Mouse (Mus musculus): ENCODE results near the gene Anapc4. TPM values are rescaled to one million over a fixed set of nuclear protein-coding genes. Genes with fewer than 3 reads are reported as not detected.

Anapc4 gene
- polyA plus RNA-seq, 1 experiment from 2014 or later = 115 TPM

GRCm38 (mm10) chr5:52855727-52856126 lies 21.9 kb downstream of the Anapc4 start:
- Histone ChIP-seq H3K36me3 (ENCODE audit: control insufficient read depth, insufficient read depth, low read length) (peaks cover 43% of the 10 kb centered on the region), H3K9ac (replicated peaks; ENCODE audit: low read depth, low read length) (no peak overlapping the region), H3K4me2 (ENCODE audit: low read depth, low read length) (no peak overlapping the region), H3K4me3 (ENCODE audit: low read depth, low read length) (no peak overlapping the region), H3K27me3 (ENCODE audit: control insufficient read depth, insufficient read depth, low read length) (no peaks in the 10 kb centered on the region), H3K9me3 (ENCODE audit: control insufficient read depth, low read length) (no peaks in the 10 kb centered on the region), H3K4me1 (ENCODE audit: control insufficient read depth, insufficient read depth, low read length) (no peaks in the 10 kb centered on the region), H3K27ac (ENCODE audit: low read depth, low read length) (no peak overlapping the region)
- WGBS = 95% methylated on average over 5 of the region's 5 CpGs
- ATAC-seq (ENCODE audit: low read depth) = no peak

GRCm38 (mm10) chr5:52864446-52864845 lies 30.6 kb downstream of the Anapc4 start:
- Histone ChIP-seq H3K9ac (replicated peaks; ENCODE audit: low read depth, low read length) (no peak overlapping the region), H3K4me1 (ENCODE audit: control insufficient read depth, insufficient read depth, low read length) (peaks cover 4% of the 10 kb centered on the region; the same call in 1 of the 2 replicates), H3K4me2 (ENCODE audit: low read depth, low read length) (no peak overlapping the region), H3K4me3 (ENCODE audit: low read depth, low read length) (no peak overlapping the region), H3K9me3 (ENCODE audit: control insufficient read depth, low read length) (no peaks in the 10 kb centered on the region), H3K27ac (ENCODE audit: low read depth, low read length) (no peak overlapping the region), H3K36me3 (ENCODE audit: control insufficient read depth, insufficient read depth, low read length) (peaks cover 59% of the 10 kb centered on the region), H3K27me3 (ENCODE audit: control insufficient read depth, insufficient read depth, low read length) (no peaks in the 10 kb centered on the region)
- WGBS = 88% methylated on average over 8 of the region's 8 CpGs
- ATAC-seq (ENCODE audit: low read depth) = no peak

- Histone ChIP-seq H3K9ac (replicated peaks; ENCODE audit: low read depth, low read length) (no peak overlapping the region), H3K4me2 (ENCODE audit: low read depth, low read length) (no peak overlapping the region), H3K4me1 (ENCODE audit: control insufficient read depth, insufficient read depth, low read length) (peaks cover 11% of the 10 kb centered on the region), H3K27ac (ENCODE audit: low read depth, low read length) (no peak overlapping the region), H3K4me3 (ENCODE audit: low read depth, low read length) (no peak overlapping the region), H3K27me3 (ENCODE audit: control insufficient read depth, insufficient read depth, low read length) (no peaks in the 10 kb centered on the region), H3K36me3 (ENCODE audit: control insufficient read depth, insufficient read depth, low read length) (peaks cover 49% of the 10 kb centered on the region), H3K9me3 (ENCODE audit: control insufficient read depth, low read length) (no peaks in the 10 kb centered on the region)
- 70% methylated on average over 9 of the region's 9 CpGs for WGBS
- no peak for ATAC-seq (ENCODE audit: low read depth)
These were observed 32.0 kb downstream of the Anapc4 start for GRCm38 (mm10) chr5:52865825-52866224.

GRCm38 (mm10) chr5:52866361-52867155 lies 32.7 kb downstream of the Anapc4 start:
- Histone ChIP-seq H3K4me3 (ENCODE audit: low read depth, low read length) (no peak overlapping the region), H3K4me2 (ENCODE audit: low read depth, low read length) (no peak overlapping the region), H3K9ac (replicated peaks; ENCODE audit: low read depth, low read length) (no peak overlapping the region), H3K27me3 (ENCODE audit: control insufficient read depth, insufficient read depth, low read length) (no peaks in the 10 kb centered on the region), H3K27ac (ENCODE audit: low read depth, low read length) (no peak overlapping the region), H3K36me3 (ENCODE audit: control insufficient read depth, insufficient read depth, low read length) (peaks cover 42% of the 10 kb centered on the region), H3K4me1 (ENCODE audit: control insufficient read depth, insufficient read depth, low read length) (peaks cover 11% of the 10 kb centered on the region), H3K9me3 (ENCODE audit: control insufficient read depth, low read length) (no peaks in the 10 kb centered on the region)
- 84% methylated on average over 18 of the region's 18 CpGs for WGBS
- ATAC-seq (ENCODE audit: low read depth) = no peak

- no peak overlapping the region for H3K4me2 ChIP-seq (ENCODE audit: low read depth, low read length)
- H3K27ac ChIP-seq (ENCODE audit: low read depth, low read length) = no peak overlapping the region
- 43% methylated on average over 12 of the region's 12 CpGs for WGBS
- H3K9ac ChIP-seq (replicated peaks; ENCODE audit: low read depth, low read length) = no peak overlapping the region
- no peaks in the 10 kb centered on the region; the same call in 1 of the 2 replicates for H3K27me3 ChIP-seq (ENCODE audit: control insufficient read depth, insufficient read depth, low read length)
- H3K4me3 ChIP-seq (ENCODE audit: low read depth, low read length) = no peak overlapping the region
- no peaks in the 10 kb centered on the region for H3K9me3 ChIP-seq (ENCODE audit: control insufficient read depth, low read length)
- peaks cover 24% of the 10 kb centered on the region; the same call in 1 of the 2 replicates for H3K36me3 ChIP-seq (ENCODE audit: control insufficient read depth, insufficient read depth, low read length)
- H3K4me1 ChIP-seq (ENCODE audit: control insufficient read depth, insufficient read depth, low read length) = peaks cover 11% of the 10 kb centered on the region
- ATAC-seq (ENCODE audit: low read depth) = peak; percentile 71; the same call in 1 of the 2 replicates
These were observed 35.3 kb downstream of the Anapc4 start for GRCm38 (mm10) chr5:52868918-52869703.

- H3K27me3 ChIP-seq (ENCODE audit: control insufficient read depth, insufficient read depth, low read length) = no peaks in the 10 kb centered on the region; the same call in 1 of the 2 replicates
- H3K4me2 ChIP-seq (ENCODE audit: low read depth, low read length) = no peak overlapping the region
- H3K4me1 ChIP-seq (ENCODE audit: control insufficient read depth, insufficient read depth, low read length) = peaks cover 11% of the 10 kb centered on the region
- H3K27ac ChIP-seq (ENCODE audit: low read depth, low read length) = no peak overlapping the region
- no peaks in the 10 kb centered on the region for H3K9me3 ChIP-seq (ENCODE audit: control insufficient read depth, low read length)
- H3K36me3 ChIP-seq (ENCODE audit: control insufficient read depth, insufficient read depth, low read length) = peaks cover 15% of the 10 kb centered on the region; the same call in 1 of the 2 replicates
- no peak for ATAC-seq (ENCODE audit: low read depth)
- no peak overlapping the region for H3K9ac ChIP-seq (replicated peaks; ENCODE audit: low read depth, low read length)
- H3K4me3 ChIP-seq (ENCODE audit: low read depth, low read length) = no peak overlapping the region
- 17% methylated on average over 1 of the region's 1 CpGs for WGBS
These were observed 37.6 kb downstream of the Anapc4 start for GRCm38 (mm10) chr5:52871461-52871860.

GRCm38 (mm10) chr5:52871986-52872385 lies 38.2 kb downstream of the Anapc4 start:
- WGBS = 98% methylated on average over 12 of the region's 13 CpGs
- Histone ChIP-seq H3K27ac (ENCODE audit: low read depth, low read length) (no peak overlapping the region), H3K4me3 (ENCODE audit: low read depth, low read length) (no peak overlapping the region), H3K27me3 (ENCODE audit: control insufficient read depth, insufficient read depth, low read length) (no peaks in the 10 kb centered on the region; the same call in 1 of the 2 replicates), H3K36me3 (ENCODE audit: control insufficient read depth, insufficient read depth, low read length) (peaks cover 11% of the 10 kb centered on the region; the same call in 1 of the 2 replicates), H3K4me1 (ENCODE audit: control insufficient read depth, insufficient read depth, low read length) (peaks cover 11% of the 10 kb centered on the region), H3K9me3 (ENCODE audit: control insufficient read depth, low read length) (no peaks in the 10 kb centered on the region), H3K9ac (replicated peaks; ENCODE audit: low read depth, low read length) (no peak overlapping the region), H3K4me2 (ENCODE audit: low read depth, low read length) (no peak overlapping the region)
- no peak for ATAC-seq (ENCODE audit: low read depth)

- 7% methylated on average over 8 of the region's 14 CpGs for WGBS
- H3K4me3 ChIP-seq (ENCODE audit: low read depth, low read length) = no peak overlapping the region
- H3K36me3 ChIP-seq (ENCODE audit: control insufficient read depth, insufficient read depth, low read length) = no peaks in the 10 kb centered on the region
- H3K27ac ChIP-seq (ENCODE audit: low read depth, low read length) = no peak overlapping the region
- no peak overlapping the region for H3K4me2 ChIP-seq (ENCODE audit: low read depth, low read length)
- peak; percentile 80; the same call in 1 of the 2 replicates for ATAC-seq (ENCODE audit: low read depth)
- H3K9ac ChIP-seq (replicated peaks; ENCODE audit: low read depth, low read length) = no peak overlapping the region
- H3K4me1 ChIP-seq (ENCODE audit: control insufficient read depth, insufficient read depth, low read length) = no peaks in the 10 kb centered on the region
- H3K27me3 ChIP-seq (ENCODE audit: control insufficient read depth, insufficient read depth, low read length) = no peaks in the 10 kb centered on the region
- no peaks in the 10 kb centered on the region for H3K9me3 ChIP-seq (ENCODE audit: control insufficient read depth, low read length)
These were observed 45.0 kb downstream of the Anapc4 start for GRCm38 (mm10) chr5:52878847-52879246.

- H3K27ac ChIP-seq (ENCODE audit: low read depth, low read length) = no peak overlapping the region
- H3K27me3 ChIP-seq (ENCODE audit: control insufficient read depth, insufficient read depth, low read length) = no peaks in the 10 kb centered on the region
- ATAC-seq (ENCODE audit: low read depth) = no peak
- H3K4me2 ChIP-seq (ENCODE audit: low read depth, low read length) = no peak overlapping the region
- H3K9me3 ChIP-seq (ENCODE audit: control insufficient read depth, low read length) = no peaks in the 10 kb centered on the region
- no peaks in the 10 kb centered on the region for H3K4me1 ChIP-seq (ENCODE audit: control insufficient read depth, insufficient read depth, low read length)
- no peaks in the 10 kb centered on the region for H3K36me3 ChIP-seq (ENCODE audit: control insufficient read depth, insufficient read depth, low read length)
- no peak overlapping the region for H3K9ac ChIP-seq (replicated peaks; ENCODE audit: low read depth, low read length)
- 92% methylated on average over 6 of the region's 6 CpGs for WGBS
- no peak overlapping the region for H3K4me3 ChIP-seq (ENCODE audit: low read depth, low read length)
These were observed 46.1 kb downstream of the Anapc4 start for GRCm38 (mm10) chr5:52879926-52880325.
